Comparison of ENCODE assay signal across 10 mouse cellular contexts in the genomic region with DNA sequence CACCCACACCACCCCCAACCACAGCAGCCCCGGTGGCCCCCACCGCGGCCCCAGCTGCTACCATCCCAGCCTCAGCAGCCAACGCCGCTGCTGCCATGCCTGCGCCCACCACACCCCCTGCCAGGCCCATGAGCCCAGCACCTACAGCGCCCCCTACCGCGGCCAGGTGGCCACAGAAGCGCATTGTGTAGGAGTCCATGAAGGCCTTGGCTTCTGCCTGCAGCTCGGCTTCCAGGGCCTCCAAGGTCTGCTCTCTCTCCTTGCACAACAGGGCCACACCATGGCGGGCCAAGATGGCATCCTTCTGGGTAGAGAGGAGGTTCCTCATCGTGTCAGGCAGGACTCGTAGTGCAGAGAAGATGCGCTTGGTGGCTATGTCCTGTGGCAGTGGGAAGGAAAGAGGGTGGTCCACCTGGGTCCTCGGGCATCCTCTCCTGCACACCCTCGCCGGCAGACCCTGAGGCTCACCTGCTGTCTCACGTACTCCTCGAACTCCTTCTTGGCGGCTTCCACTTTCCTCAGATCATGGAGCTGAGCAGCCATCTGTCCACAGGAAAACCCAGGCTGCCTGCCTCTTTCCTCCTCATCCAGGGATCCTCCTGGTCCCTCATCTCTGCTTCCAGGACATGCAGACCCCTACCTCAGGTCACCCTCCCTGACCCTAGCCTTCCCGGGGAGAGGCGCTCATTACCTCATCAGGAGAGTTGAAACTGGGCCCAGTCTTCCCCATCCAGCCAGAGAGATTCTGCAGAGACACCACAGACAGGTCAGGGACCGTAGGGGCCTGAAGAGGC. TPM values are rescaled to one million over a fixed set of nuclear protein-coding genes. Genes with fewer than 3 reads are reported as not detected.
A peak's percentile ranks its signal among the peaks of the same experiment; 100 is the strongest.
DNase-seq lines count a peak whose midpoint lies in the region; ATAC-seq and TF ChIP-seq lines count a peak whose summit lies in the region.
"Had no signal": no experiment of that assay in that cellular context is flagged by ENCODE, and none has a peak within 500 bp of the region (broad histone marks: within the 10 kb centered on the region; RNA-seq: fewer than 3 reads in every experiment).

No protein-coding gene starts in this region.

- H3K27ac ChIP-seq in hindbrain, postnatal 0 days: no peak overlapping the region
- no peak overlapping the region for H3K27ac ChIP-seq in hindbrain, embryonic 12.5 days
- no peak overlapping the region for H3K27ac ChIP-seq in limb, embryonic 11.5 days (replicated peaks; ENCODE audit: low read depth, low read length)
- H3K27ac ChIP-seq in kidney, embryonic 16.5 days (ENCODE audit: low read length): no peak overlapping the region
- H3K27ac ChIP-seq: heart, embryonic 15.5 days; macrophage had no signal

- peak; percentile 22; the same call in 1 of the 2 replicates for TF ChIP-seq CTCF in hindbrain, postnatal 0 days (IDR thresholded peaks at IDR 0.05; ENCODE audit: low read depth)
- peak; percentile 39 for TF ChIP-seq CTCF in E14TG2a.4 (conservative IDR thresholded peaks at IDR 0.05; ENCODE audit: low read length)

- 75% methylated on average over 24 of the region's 24 CpGs for WGBS in hindbrain, postnatal 0 days
- 76% methylated on average over 24 of the region's 24 CpGs for WGBS in hindbrain, embryonic 12.5 days
- WGBS in limb, embryonic 11.5 days: 73% methylated on average over 24 of the region's 24 CpGs
- WGBS in kidney, embryonic 16.5 days: 71% methylated on average over 24 of the region's 24 CpGs

- no peak overlapping the region for H3K9ac ChIP-seq in hindbrain, postnatal 0 days (replicated peaks; ENCODE audit: low read length)
- H3K9ac ChIP-seq in hindbrain, embryonic 12.5 days: no peak overlapping the region
- H3K9ac ChIP-seq in limb, embryonic 11.5 days (ENCODE audit: low read length): no peak overlapping the region
- no peak overlapping the region for H3K9ac ChIP-seq in kidney, embryonic 16.5 days (replicated peaks; ENCODE audit: low read length)
- H3K9ac ChIP-seq: heart, embryonic 15.5 days had no signal

- H3K9me3 ChIP-seq in hindbrain, postnatal 0 days (ENCODE audit: low read length): no peaks in the 10 kb centered on the region
- no peaks in the 10 kb centered on the region for H3K9me3 ChIP-seq in hindbrain, embryonic 12.5 days (replicated peaks)
- no peaks in the 10 kb centered on the region for H3K9me3 ChIP-seq in E14TG2a.4 (ENCODE audit: low read length)
- no peaks in the 10 kb centered on the region for H3K9me3 ChIP-seq in limb, embryonic 11.5 days (ENCODE audit: control insufficient read depth, low read length)
- H3K9me3 ChIP-seq in kidney, embryonic 16.5 days (ENCODE audit: low read length): no peaks in the 10 kb centered on the region
- H3K9me3 ChIP-seq: heart, embryonic 15.5 days had no signal

- H3K36me3 ChIP-seq in hindbrain, postnatal 0 days (ENCODE audit: insufficient read depth, low read length): no peaks in the 10 kb centered on the region
- H3K36me3 ChIP-seq in hindbrain, embryonic 12.5 days: no peaks in the 10 kb centered on the region
- H3K36me3 ChIP-seq in E14TG2a.4 (ENCODE audit: insufficient read depth, low read length): no peaks in the 10 kb centered on the region
- no peaks in the 10 kb centered on the region for H3K36me3 ChIP-seq in limb, embryonic 11.5 days (ENCODE audit: control insufficient read depth, insufficient read depth, low read length)
- H3K36me3 ChIP-seq in kidney, embryonic 16.5 days (ENCODE audit: insufficient read depth, low read length): no peaks in the 10 kb centered on the region
- H3K36me3 ChIP-seq: heart, embryonic 15.5 days had no signal

- H3K27me3 ChIP-seq in hindbrain, postnatal 0 days (ENCODE audit: insufficient read depth, low read length): no peaks in the 10 kb centered on the region
- peaks cover 3% of the 10 kb centered on the region; the same call in 1 of the 2 replicates for H3K27me3 ChIP-seq in hindbrain, embryonic 12.5 days
- peaks cover 63% of the 10 kb centered on the region for H3K27me3 ChIP-seq in E14TG2a.4 (ENCODE audit: insufficient read depth, low read length)
- H3K27me3 ChIP-seq in limb, embryonic 11.5 days (ENCODE audit: control insufficient read depth, insufficient read depth, low read length): 0 out of 2 replicates have a peak, but pooled peaks cover 2% of the 10 kb centered on the region
- no peaks in the 10 kb centered on the region for H3K27me3 ChIP-seq in kidney, embryonic 16.5 days (ENCODE audit: insufficient read depth, low read length)

- DNase-seq in hindbrain, postnatal 0 days (ENCODE audit: low spot score): no peak
- DNase-seq in cerebellum, adult 9-11 months: peak; percentile 82
- peak; percentile 29 for DNase-seq in limb, embryonic 11.5 days (ENCODE audit: low spot score)
- DNase-seq in retina, embryonic 14.5 days (ENCODE audit: low spot score): no peak

- no peak overlapping the region for H3K4me2 ChIP-seq in hindbrain, postnatal 0 days (ENCODE audit: low read depth, low read length)
- no peak overlapping the region for H3K4me2 ChIP-seq in hindbrain, embryonic 12.5 days (replicated peaks)
- no peak overlapping the region for H3K4me2 ChIP-seq in limb, embryonic 11.5 days (ENCODE audit: low read depth, severe bottlenecking)
- no peak overlapping the region for H3K4me2 ChIP-seq in kidney, embryonic 16.5 days (replicated peaks; ENCODE audit: low read depth, low read length)
- H3K4me2 ChIP-seq: heart, embryonic 15.5 days had no signal

- H3K4me3 ChIP-seq in hindbrain, postnatal 0 days (ENCODE audit: low read length): no peak overlapping the region
- H3K4me3 ChIP-seq in hindbrain, embryonic 12.5 days: no peak overlapping the region
- H3K4me3 ChIP-seq in E14TG2a.4 (replicated peaks; ENCODE audit: low read length): peak overlapping the region; percentile 57
- no peak overlapping the region for H3K4me3 ChIP-seq in limb, embryonic 11.5 days (ENCODE audit: low read depth, low read length)
- H3K4me3 ChIP-seq in kidney, embryonic 16.5 days (ENCODE audit: low read length): no peak overlapping the region
- H3K4me3 ChIP-seq: heart, embryonic 15.5 days had no signal

- peaks cover 22% of the 10 kb centered on the region for H3K4me1 ChIP-seq in hindbrain, postnatal 0 days (ENCODE audit: insufficient read depth, low read length)
- H3K4me1 ChIP-seq in hindbrain, embryonic 12.5 days: peaks cover 26% of the 10 kb centered on the region
- H3K4me1 ChIP-seq in E14TG2a.4 (replicated peaks; ENCODE audit: low read depth, low read length): peaks cover 56% of the 10 kb centered on the region
- H3K4me1 ChIP-seq in limb, embryonic 11.5 days (ENCODE audit: control insufficient read depth, insufficient read depth, low read length): peaks cover 11% of the 10 kb centered on the region; the same call in 1 of the 2 replicates
- peaks cover 10% of the 10 kb centered on the region for H3K4me1 ChIP-seq in kidney, embryonic 16.5 days (ENCODE audit: insufficient read depth, low read length)

- ATAC-seq in hindbrain, postnatal 0 days: no peak
- no peak for ATAC-seq in hindbrain, embryonic 12.5 days (ENCODE audit: low FRiP score)
- ATAC-seq in limb, embryonic 11.5 days (ENCODE audit: insufficient number of reproducible peaks, low FRiP score, low TSS enrichment, low read depth): no peak
- no peak for ATAC-seq in kidney, embryonic 16.5 days (ENCODE audit: low FRiP score, low TSS enrichment)
- ATAC-seq in activated CD4-positive, CD25-positive, alpha-beta regulatory T cell, adult 4 months: no peak

RNA-seq across cellular contexts. Expression of gene Rnf112, which starts 4.2 kb away (rescaled TPM):
- total RNA-seq in hindbrain, postnatal 0 days (2014; rRNA removed): 74.3 and 74.9 TPM in 2 replicates
- 22.0 and 23.8 TPM in 2 replicates for polyA plus RNA-seq in hindbrain, postnatal 0 days (2015; fragmentation: Nextera tagmentation; extraction: Ambion mirVana)
- polyA plus RNA-seq in hindbrain, embryonic 12.5 days (2016; fragmentation: Nextera tagmentation; extraction: Ambion mirVana): 5.1 and 7.3 TPM in 2 replicates
- polyA plus RNA-seq in limb, embryonic 11.5 days (2014; fragmentation: Nextera tagmentation; extraction: Ambion mirVana): 0.13 TPM in 1 of 2 replicates, not detected in the other
- polyA plus RNA-seq in kidney, embryonic 16.5 days (2015; fragmentation: Nextera tagmentation; extraction: Ambion mirVana): 0.25 and 0.33 TPM in 2 replicates
- polyA plus RNA-seq in activated CD4-positive, CD25-positive, alpha-beta regulatory T cell, adult 4 months (2017; shearing (Covaris generic)): not detected
- polyA plus RNA-seq: macrophage had no signal

RNA-seq across cellular contexts. Expression of gene Mfap4, which starts 35.5 kb away (rescaled TPM):
- 42.1 and 68.1 TPM in 2 replicates for total RNA-seq in hindbrain, postnatal 0 days (2014; rRNA removed)
- 38.7 and 43.3 TPM in 2 replicates for polyA plus RNA-seq in hindbrain, postnatal 0 days (2015; fragmentation: Nextera tagmentation; extraction: Ambion mirVana)
- polyA plus RNA-seq in hindbrain, embryonic 12.5 days (2016; fragmentation: Nextera tagmentation; extraction: Ambion mirVana): 131 and 160 TPM in 2 replicates
- polyA plus RNA-seq in limb, embryonic 11.5 days (2014; fragmentation: Nextera tagmentation; extraction: Ambion mirVana): 244 and 251 TPM in 2 replicates
- 164 and 181 TPM in 2 replicates for polyA plus RNA-seq in kidney, embryonic 16.5 days (2015; fragmentation: Nextera tagmentation; extraction: Ambion mirVana)
- not detected for polyA plus RNA-seq in activated CD4-positive, CD25-positive, alpha-beta regulatory T cell, adult 4 months (2017; shearing (Covaris generic))
- polyA plus RNA-seq: macrophage had no signal

RNA-seq across cellular contexts. Expression of gene Mapk7, which starts 44.5 kb away (rescaled TPM):
- 50.5 and 58.8 TPM in 2 replicates for total RNA-seq in hindbrain, postnatal 0 days (2014; rRNA removed)
- polyA plus RNA-seq in hindbrain, postnatal 0 days (2015; fragmentation: Nextera tagmentation; extraction: Ambion mirVana): 43.1 TPM in 2 replicates
- 89.0 and 94.9 TPM in 2 replicates for polyA plus RNA-seq in hindbrain, embryonic 12.5 days (2016; fragmentation: Nextera tagmentation; extraction: Ambion mirVana)
- 58.6 and 63.6 TPM in 2 replicates for polyA plus RNA-seq in limb, embryonic 11.5 days (2014; fragmentation: Nextera tagmentation; extraction: Ambion mirVana)
- 62.5 and 65.0 TPM in 2 replicates for polyA plus RNA-seq in kidney, embryonic 16.5 days (2015; fragmentation: Nextera tagmentation; extraction: Ambion mirVana)
- polyA plus RNA-seq in activated CD4-positive, CD25-positive, alpha-beta regulatory T cell, adult 4 months (2017; shearing (Covaris generic)): 10 to 100 TPM in 1 of 2 experiments, 1 to 10 TPM in 1; 6.1 to 13.4 TPM

RNA-seq across cellular contexts. Expression of gene B9d1, which starts 55.2 kb away (rescaled TPM):
- 22.8 and 33.9 TPM in 2 replicates for total RNA-seq in hindbrain, postnatal 0 days (2014; rRNA removed)
- 26.2 and 29.7 TPM in 2 replicates for polyA plus RNA-seq in hindbrain, postnatal 0 days (2015; fragmentation: Nextera tagmentation; extraction: Ambion mirVana)
- 32.0 and 33.8 TPM in 2 replicates for polyA plus RNA-seq in hindbrain, embryonic 12.5 days (2016; fragmentation: Nextera tagmentation; extraction: Ambion mirVana)
- 40.9 and 42.7 TPM in 2 replicates for polyA plus RNA-seq in limb, embryonic 11.5 days (2014; fragmentation: Nextera tagmentation; extraction: Ambion mirVana)
- 47.1 and 53.8 TPM in 2 replicates for polyA plus RNA-seq in kidney, embryonic 16.5 days (2015; fragmentation: Nextera tagmentation; extraction: Ambion mirVana)
- 1 to 10 TPM; 2.7 to 4.5 TPM for polyA plus RNA-seq in activated CD4-positive, CD25-positive, alpha-beta regulatory T cell, adult 4 months (2017; shearing (Covaris generic))

Comparison
In these comparisons a context has a peak if more than half of its experiments do, and no peak if none do; other contexts are left out.
1. DNase-seq: peak in cerebellum, adult 9-11 months (single experiment) and limb, embryonic 11.5 days (single experiment); none in hindbrain, postnatal 0 days (single experiment) and retina, embryonic 14.5 days (single experiment).
2. RNA of gene Mfap4, which starts 35.5 kb away (polyA plus RNA-seq): 244 to 251 TPM in limb, embryonic 11.5 days, 164 to 181 TPM in kidney, embryonic 16.5 days, 131 to 160 TPM in hindbrain, embryonic 12.5 days and 38.7 to 43.3 TPM in hindbrain, postnatal 0 days; not detected in activated CD4-positive, CD25-positive, alpha-beta regulatory T cell, adult 4 months; every median in the first group is over 10 times any median in the second.